Mouse (Mus musculus): ENCODE measurements at regions not wholly inside any gene's neighbourhood (a gene's known extent, or its start where the extent isn't known, plus 50 kb on each side); places are given as distances from the start of the nearest gene placed in this dataset.

DNA sequence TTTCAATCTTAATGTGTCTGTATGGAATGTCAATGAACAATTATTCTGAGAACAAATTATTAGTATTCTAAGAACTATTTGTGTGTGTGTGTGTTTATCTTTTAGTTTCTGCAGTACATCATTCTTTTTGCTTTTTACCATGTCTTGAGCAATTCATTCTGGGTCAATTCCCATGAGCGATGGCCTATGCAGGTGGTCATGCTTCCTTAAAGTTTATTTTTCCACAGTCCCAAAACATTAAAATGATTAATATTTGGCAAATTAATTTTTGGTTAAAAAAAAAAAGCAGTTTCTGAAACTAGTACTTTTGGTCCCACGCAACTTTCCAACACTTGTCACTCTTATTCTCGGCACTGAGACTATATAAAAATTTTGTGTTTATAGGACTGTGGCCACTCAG lies 416.8 kb upstream of the Rgmb start:
- DNase-seq (ENCODE audit: low spot score) = no peak

DNA sequence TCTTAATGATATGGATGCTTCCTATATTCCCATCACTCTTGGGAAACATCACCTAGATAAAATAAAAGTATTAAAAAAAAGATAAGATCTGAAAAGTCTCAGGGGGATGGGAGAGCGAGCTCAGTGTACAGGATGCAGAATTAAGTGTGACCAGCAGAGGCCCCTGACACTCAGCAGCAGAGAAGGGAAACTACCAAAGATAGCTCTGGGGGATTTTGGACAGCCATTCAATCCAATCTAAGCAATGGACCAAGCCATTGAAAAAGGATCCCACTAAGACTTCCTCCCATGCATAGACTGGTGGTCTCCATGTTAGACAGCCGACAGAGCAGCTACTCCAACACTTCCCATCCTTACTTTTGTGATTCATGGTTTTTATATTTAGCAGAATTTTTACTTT lies 390.4 kb upstream of the Rgmb start:
- no peak for DNase-seq (ENCODE audit: low spot score)

DNA sequence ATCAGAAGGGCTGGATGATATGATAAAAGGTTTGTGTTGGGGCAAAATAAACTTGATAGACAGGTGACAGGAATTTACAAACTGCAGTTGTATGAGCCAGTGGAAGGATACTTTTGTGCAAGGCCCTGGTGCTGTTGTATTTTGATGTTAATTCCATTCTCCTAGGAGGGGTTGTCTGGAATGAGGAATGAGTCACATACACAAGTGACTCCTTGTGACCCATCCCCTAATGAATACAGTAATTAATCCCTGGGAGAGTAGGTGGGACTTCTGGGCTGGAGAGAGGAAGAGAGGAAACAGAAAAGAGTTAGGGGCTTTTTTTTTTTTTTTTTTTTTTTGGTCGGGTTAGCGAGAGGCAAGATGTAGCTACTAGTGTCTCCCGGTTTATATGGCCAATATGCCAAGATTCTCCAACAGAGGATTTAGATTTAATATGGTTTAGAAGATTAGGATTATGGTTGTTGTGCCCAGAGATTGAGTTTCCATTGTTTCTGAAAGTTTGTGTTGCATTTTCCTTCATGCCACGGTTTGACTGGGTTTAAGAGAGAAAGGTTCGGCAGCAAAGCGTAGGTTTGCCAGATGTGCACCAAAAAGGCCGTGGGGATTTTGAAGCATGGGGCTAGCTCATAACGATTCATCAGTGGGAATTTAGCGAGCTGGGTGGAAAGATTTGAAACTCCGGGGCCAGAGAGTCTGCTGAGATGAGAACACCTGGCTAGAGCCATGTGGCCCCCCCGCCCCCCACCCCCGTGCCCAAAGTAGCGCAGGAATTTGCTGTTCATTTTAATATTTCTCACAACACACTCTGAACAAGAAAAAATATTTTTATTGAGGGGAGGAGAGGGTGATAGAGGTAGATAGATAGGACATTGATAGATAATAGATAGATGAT lies 389.1 kb upstream of the Rgmb start:
- no peak for DNase-seq (ENCODE audit: low spot score)

DNA sequence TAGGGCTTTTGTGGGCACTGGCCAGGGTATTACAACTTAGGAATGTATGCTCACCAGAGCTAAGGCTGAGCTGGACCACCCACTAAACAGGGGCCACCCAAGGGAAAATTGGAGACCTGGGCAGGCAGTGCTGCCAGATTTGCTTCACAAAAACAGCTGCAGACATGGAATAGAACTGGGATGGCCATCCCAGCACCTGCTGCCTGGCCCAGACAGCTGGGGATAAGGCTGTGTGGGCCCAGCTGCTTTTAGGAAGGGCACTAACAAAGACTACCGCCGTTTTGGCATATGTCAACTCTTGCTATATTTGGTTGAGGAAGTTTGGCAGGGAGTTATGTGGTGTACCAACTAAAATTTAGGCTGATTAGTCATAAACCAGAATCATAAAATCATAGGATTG lies 387.8 kb upstream of the Rgmb start:
- no peak for DNase-seq (ENCODE audit: low spot score)

DNA sequence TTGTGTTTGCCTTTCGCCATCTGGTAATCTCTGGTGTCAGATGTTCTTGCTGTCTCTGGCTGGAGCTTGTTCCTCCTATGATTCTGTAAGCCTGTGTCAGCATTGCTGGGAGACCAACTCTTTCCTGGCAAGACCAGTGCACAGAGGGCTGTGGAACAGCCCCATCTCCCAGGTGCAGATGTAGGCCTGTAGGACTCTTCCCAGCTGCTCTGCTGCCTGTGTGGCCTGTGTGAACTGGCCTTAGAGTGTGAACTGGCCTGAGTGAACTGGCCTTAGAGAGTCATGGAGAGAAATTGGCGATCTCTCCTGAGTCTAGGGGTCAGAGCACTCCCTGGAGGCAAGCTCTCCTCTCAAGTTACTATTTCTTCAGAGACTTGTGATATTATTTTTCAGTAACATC lies 386.0 kb upstream of the Rgmb start:
- peak; percentile 6 for DNase-seq (ENCODE audit: low spot score)

DNA sequence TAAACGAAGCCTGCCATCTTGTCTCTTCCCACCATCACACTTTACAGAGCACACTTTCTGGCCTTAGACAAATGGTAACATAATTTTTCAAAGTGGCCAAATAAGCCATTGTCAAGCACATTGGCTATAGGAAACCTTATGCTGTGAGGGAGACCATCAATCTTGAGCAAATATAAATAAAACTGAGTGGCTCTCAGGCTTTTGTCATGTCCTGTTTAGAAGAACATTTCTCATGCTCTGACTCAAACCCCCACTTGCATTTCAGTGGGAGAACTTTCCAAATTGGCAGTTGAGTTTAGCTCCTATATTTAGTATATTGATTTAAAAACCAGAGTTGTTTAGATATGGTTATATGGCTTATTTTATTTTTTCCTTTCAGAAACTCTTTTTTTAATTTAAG lies 362.8 kb upstream of the Rgmb start:
- no peak for DNase-seq (ENCODE audit: low spot score)

DNA sequence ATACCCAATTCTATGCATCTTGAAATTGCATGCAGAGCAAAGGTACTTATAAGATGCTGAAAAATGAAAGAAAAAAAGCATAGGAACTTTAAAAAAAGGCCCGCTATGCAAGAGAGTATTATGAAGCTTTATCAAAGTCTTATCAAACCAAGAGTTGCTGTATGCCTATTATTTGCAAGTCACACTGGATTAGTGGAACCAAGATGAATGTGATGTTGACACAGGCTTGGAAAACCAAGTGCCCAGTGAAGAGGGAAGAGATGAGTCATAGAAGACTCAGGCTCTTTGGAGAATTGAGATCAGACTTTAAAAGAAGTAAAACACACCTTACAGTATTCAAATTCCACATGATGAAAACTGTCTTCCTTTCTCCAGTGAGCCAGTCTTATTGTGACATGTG lies 350.0 kb upstream of the Rgmb start:
- no peak for DNase-seq (ENCODE audit: low spot score)

DNA sequence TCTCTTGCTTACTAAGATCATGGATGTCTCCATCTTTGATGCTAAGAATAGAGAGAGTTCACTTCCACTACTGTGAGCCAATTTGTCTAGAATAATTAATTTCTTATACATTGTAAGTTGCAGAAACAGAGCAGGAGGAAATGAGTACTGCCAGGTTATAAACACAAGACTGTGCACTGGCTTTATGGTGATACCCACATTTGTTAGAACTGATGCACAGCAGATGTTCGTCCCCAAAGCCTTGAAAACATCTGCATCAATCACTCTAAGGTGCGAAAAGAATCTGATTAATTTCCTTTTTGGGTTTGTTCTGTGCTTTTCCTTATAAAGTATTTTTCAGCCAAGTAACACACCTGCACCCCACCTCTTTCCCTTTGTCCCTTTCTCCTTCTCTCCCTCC lies 347.3 kb upstream of the Rgmb start:
- DNase-seq (ENCODE audit: low spot score) = no peak

DNA sequence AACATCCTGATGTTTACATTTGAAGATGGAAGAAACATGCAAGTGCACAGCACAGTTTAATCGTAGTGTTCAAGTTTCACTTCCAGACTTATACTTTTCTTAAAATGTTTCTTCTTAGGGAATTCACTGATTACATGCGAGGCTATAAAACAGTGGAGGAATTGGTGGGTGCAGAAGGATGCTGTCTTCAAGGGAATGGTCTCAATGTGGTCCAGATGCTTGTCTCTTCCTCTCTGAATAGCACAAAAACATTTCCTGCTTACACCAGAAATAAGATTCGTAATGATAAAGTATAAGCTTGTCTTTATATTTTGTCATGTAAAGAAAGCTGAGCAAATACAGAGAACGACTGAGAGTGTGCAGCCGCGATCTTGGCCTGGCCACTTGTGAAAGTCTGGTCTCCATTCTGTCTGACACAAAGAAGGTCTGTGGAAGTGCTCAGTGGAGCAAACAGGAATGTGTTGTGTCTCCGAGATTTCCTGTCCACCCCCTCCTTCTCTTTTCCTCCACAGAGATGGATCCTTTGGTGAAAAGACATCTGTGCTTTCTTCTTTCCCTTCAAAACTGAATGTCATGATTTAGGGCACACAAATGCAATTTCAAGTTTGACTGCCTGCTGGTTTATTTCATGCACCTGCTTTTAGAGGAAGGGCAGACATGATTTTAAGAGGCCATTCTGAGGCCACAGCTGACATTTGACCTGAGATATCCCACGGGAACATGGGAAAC lies 346.1 kb upstream of the Rgmb start:
- peak; percentile 72 for DNase-seq (ENCODE audit: low spot score)

DNA sequence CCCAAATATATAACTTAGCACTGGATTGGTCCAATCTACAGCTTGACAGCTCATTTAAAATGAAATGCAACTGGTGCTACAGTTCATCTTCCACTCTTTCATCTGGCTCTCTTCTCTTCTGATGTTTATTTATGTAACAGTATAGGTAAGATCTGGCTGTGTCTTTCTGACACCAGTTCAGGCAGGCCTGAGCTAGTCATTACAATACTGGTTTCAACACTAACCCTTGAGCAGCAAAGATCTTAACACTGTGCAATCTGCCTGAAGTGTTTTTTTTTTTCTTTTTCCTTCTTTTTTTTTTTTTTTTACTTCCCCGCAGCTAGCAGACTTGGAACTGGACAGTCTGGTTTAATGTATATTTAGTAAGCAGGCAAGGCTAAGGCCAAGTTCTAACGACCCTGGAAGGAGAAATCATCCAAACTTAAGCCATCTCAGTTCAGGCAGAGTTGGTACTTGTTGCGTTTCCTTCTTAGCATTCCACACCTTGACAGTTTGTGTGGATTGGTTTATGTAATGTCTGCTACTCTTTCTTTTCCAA lies 342.8 kb upstream of the Rgmb start:
- no peak for DNase-seq (ENCODE audit: low spot score)

DNA sequence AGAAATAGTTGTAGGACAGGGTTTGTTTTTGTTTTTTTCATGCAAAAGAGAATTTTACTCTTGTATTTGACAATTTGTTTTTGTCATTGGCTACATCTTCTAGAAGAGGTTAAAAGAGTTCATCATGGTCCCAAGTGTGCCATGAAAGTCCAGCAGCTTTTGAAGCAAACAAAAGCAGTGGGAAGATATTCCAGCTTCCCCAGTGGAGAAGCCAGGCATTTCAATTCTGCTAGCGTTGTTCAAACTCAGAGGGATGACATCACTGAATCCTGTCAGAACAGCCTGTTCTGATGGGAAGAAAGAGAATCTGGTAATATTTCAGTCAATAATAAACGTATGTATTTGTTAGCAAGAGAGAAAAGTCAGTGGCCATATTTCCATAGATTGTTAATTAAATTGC lies 335.9 kb upstream of the Rgmb start:
- no peak for DNase-seq (ENCODE audit: low spot score)

DNA sequence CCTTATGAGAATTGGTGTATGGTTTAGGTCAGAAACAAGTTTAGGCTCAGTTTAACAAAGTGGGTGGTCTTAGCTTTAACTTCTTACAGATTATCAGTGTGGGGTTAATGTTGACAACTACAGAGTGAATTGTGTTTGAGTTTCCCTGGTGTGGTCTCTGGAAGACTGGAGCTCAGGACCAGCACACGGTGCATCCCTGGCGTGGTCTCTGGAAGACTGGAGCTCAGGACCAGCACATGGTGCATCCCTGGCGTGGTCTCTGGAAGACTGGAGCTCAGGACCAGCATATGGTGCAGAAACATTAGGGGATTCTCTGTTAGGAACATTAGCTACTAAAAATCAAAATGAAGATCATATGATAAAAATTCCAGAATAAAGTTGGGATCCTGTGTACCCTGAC lies 327.3 kb upstream of the Rgmb start:
- DNase-seq (ENCODE audit: low spot score) = peak; percentile 31

DNA sequence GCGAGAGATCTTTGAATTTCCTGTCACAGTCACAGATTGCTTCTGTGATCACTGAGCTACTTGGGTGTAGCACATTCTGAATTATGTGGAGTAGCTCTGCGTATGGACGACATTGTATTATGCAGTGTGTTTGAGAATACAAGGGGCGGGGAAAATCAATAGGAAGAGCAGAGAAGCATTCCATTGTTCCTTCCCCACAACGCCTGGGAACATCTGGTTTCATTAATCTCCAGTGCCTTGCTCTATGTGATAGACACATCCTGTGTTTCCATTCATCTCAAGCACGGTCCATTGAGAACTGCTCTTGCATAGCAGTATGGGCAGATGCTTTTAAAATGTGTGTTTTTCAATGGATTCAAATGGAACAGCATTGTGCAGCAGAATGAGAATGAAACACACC lies 326.9 kb upstream of the Rgmb start:
- peak; percentile 83 for DNase-seq (ENCODE audit: low spot score)

DNA sequence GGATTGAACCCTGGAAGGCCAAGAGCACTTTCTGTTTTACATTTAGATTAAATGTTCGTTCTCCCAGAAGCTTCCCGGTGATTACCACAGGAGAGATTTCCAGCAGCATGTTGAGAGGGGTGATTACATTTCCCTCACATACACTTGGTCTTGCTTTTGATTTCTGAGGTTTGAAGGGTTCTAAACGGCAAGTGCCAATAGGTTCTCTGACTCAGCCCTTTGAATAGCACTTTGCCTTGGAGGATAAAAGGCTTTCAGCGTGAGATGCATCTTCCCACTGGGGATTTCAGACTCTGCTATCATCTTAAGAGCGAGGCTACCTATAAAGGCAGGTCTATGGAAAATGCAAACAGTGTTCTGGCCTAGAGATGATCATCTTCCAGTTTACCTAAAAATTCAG lies 326.3 kb upstream of the Rgmb start:
- DNase-seq (ENCODE audit: low spot score) = no peak

DNA sequence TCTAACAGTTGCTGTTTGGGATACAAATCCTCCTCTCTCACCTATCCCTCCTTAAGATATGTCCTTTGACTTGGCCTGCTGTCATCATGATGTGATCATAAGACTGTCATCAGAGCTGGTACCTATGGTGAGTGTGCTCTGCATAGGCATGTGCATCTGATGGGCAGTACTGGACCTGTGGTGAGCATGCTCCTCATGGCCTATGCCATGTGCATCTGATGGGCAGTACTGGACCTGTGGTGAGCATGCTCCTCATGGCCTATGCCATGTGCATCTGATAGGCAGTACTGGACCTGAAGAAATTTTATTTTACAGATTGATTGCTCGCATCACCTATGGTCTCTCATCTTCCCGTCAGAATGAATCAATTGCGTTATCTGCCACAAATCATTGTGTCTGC lies 325.8 kb upstream of the Rgmb start:
- no peak for DNase-seq (ENCODE audit: low spot score)

DNA sequence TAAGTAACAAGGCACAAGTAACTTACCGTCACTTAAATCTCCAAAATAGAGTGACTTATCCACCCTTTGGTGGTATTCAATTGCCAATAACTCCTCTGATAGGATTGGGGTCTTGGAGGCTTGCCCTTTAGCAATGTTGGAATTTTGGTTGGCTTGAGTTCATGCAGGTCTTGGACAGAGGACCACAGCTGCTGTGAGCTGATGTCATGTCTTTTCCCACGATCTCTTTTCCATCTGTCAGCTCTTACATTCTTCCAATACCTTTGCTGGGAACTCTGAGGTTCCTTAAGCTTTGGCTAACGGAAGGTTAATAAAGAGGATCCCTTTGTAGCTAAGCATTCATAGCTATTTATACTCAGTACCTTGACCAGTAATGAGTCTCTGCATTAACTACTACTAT lies 324.7 kb upstream of the Rgmb start:
- DNase-seq (ENCODE audit: low spot score) = peak; percentile 16

Measured in embryo, embryonic 10 days (tissue).